Mouse (Mus musculus) c-Kit-negative CD71-positive TER-119-positive erythroid progenitor cells, embryonic 14.5 days (primary cell): Measurements from ENCODE around the gene Cstf1.

Experiments
- DNase-seq: peaks from one replicate; pipeline ENCODE4 v3.0.0-alpha.2; 2013; ENCODE audit warnings: low read depth, low spot score

The Cstf1 gene

GRCm38 (mm10) chr2:172376999-172377515, 6.6 kb downstream of the Cstf1 start:
- no peak for DNase-seq

- no peak for DNase-seq
These were observed 7.9 kb downstream of the Cstf1 start for GRCm38 (mm10) chr2:172378332-172378731.

GRCm38 (mm10) chr2:172380513-172380912, 10.0 kb downstream of the Cstf1 start:
- no peak for DNase-seq

GRCm38 (mm10) chr2:172381341-172381740, 10.9 kb downstream of the Cstf1 start:
- DNase-seq = no peak

- no peak for DNase-seq
These were observed 11.4 kb downstream of the Cstf1 start for GRCm38 (mm10) chr2:172381898-172382297.

- DNase-seq = no peak
These were observed 14.2 kb downstream of the Cstf1 start for GRCm38 (mm10) chr2:172384715-172385114.

GRCm38 (mm10) chr2:172390341-172390740, 19.9 kb downstream of the Cstf1 start:
- DNase-seq = no peak

GRCm38 (mm10) chr2:172392041-172392521, 21.6 kb downstream of the Cstf1 start:
- no peak for DNase-seq

- no peak for DNase-seq
These were observed 23.0 kb downstream of the Cstf1 start, which contains the start of gene Cass4 for GRCm38 (mm10) chr2:172393391-172394051. Cass4 (plus strand) TSS chr2:172393794.

- no peak for DNase-seq
These were observed 23.5 kb downstream of the Cstf1 start for GRCm38 (mm10) chr2:172394052-172394392.

- no peak for DNase-seq
These were observed 24.2 kb downstream of the Cstf1 start for GRCm38 (mm10) chr2:172394671-172395070.

GRCm38 (mm10) chr2:172395961-172396360, 25.5 kb downstream of the Cstf1 start:
- DNase-seq = no peak

- no peak for DNase-seq
These were observed 29.4 kb downstream of the Cstf1 start for GRCm38 (mm10) chr2:172399901-172400300.

GRCm38 (mm10) chr2:172401116-172401825, 30.8 kb downstream of the Cstf1 start:
- no peak for DNase-seq

GRCm38 (mm10) chr2:172404239-172404638, 33.8 kb downstream of the Cstf1 start:
- no peak for DNase-seq

- DNase-seq = no peak
These were observed 34.5 kb downstream of the Cstf1 start for GRCm38 (mm10) chr2:172405011-172405410.

- DNase-seq = no peak
These were observed 35.7 kb downstream of the Cstf1 start for GRCm38 (mm10) chr2:172406173-172406572.

GRCm38 (mm10) chr2:172407499-172407898, 37.0 kb downstream of the Cstf1 start:
- DNase-seq = no peak

GRCm38 (mm10) chr2:172410686-172411085, 40.2 kb downstream of the Cstf1 start:
- no peak for DNase-seq

- no peak for DNase-seq
These were observed 40.6 kb downstream of the Cstf1 start for GRCm38 (mm10) chr2:172411091-172411490.

GRCm38 (mm10) chr2:172412454-172412853, 42.0 kb downstream of the Cstf1 start:
- DNase-seq = no peak

- no peak for DNase-seq
These were observed 42.8 kb downstream of the Cstf1 start for GRCm38 (mm10) chr2:172413273-172413672.

GRCm38 (mm10) chr2:172413894-172414293, 43.4 kb downstream of the Cstf1 start:
- no peak for DNase-seq
